Mouse (Mus musculus) lung, embryonic 14.5 days (tissue): ENCODE measurements around the gene Rps6. TPM values are rescaled to one million over a fixed set of nuclear protein-coding genes. Genes with fewer than 3 reads are reported as not detected.

Experiments used
- ATAC-seq: fragments of 200-750 bp; cut with Nextera tagmentation; 2 replicates; pipeline ENCODE4 v1.8.0; 2017; ENCODE audit warnings: mild to moderate bottlenecking, moderate TSS enrichment, moderate library complexity; ENCODE audit not compliant: insufficient read depth
- DNase-seq: peaks from one replicate; pipeline ENCODE4 v3.0.0-alpha.2; 2015
- H3K27ac ChIP-seq: fragments of 300-500 bp; sonication (generic); 2 replicates; pipeline ENCODE4 v1.5.1; 2014; ENCODE audit warnings: low read depth, mild to moderate bottlenecking, moderate library complexity
- H3K27me3 ChIP-seq: fragments of 300-500 bp; sonication (generic); 2 replicates; pipeline ENCODE4 v1.6.1; 2014; ENCODE audit warnings: low read length, control low read depth; ENCODE audit not compliant: insufficient read depth
- H3K36me3 ChIP-seq: fragments of 300-500 bp; sonication (generic); 2 replicates; pipeline ENCODE4 v1.6.1; 2014; ENCODE audit warnings: control low read depth; ENCODE audit not compliant: insufficient read depth
- H3K4me1 ChIP-seq: fragments of 300-500 bp; sonication (generic); 2 replicates; pipeline ENCODE4 v1.6.1; 2014; ENCODE audit warnings: antibody characterized with exemption, control low read depth; ENCODE audit not compliant: insufficient read depth
- H3K4me2 ChIP-seq: fragments of 300-500 bp; sonication (generic); 2 replicates; pipeline ENCODE4 v1.6.1; 2014; ENCODE audit warnings: mild to moderate bottlenecking
- H3K4me3 ChIP-seq: fragments of 300-500 bp; sonication (generic); 2 replicates; pipeline ENCODE4 v1.5.1; 2014; ENCODE audit warnings: low read depth, low read length
- H3K9ac ChIP-seq: fragments of 300-500 bp; sonication (generic); 2 replicates; pipeline ENCODE4 v1.6.1; 2014
- H3K9me3 ChIP-seq: fragments of 300-500 bp; sonication (generic); 2 replicates; pipeline ENCODE4 v1.6.1; 2016; ENCODE audit warnings: low read depth, low read length, control low read depth
- CTCF ChIP-seq: IDR thresholded peaks from 2 replicates; pipeline ENCODE4 v1.5.1; 2016; ENCODE audit warnings: antibody characterized with exemption, low read depth
- WGBS: fragments of 180-500 bp; shearing (Covaris S2); extraction: QIAGEN DNeasy Blood & Tissue Kit; methylation state at CpG from one replicate; pipeline ENCODE4 v1.1.7; 2014; 5-methylcytosine and 5-hydroxymethylcytosine counted together
- polyA plus RNA-seq: library from polyadenylated mRNA; unstranded; fragments of >200 nt; fragmentation: Nextera tagmentation; extraction: Ambion mirVana; gene quantifications from 2 replicates; pipeline ENCODE4 v1.2.1, GENCODE M21; 2014

Gene Rps6
- polyA plus RNA-seq, 1 experiment from 2014 or later = 878 TPM

- no peak for TF ChIP-seq CTCF
- H3K27ac ChIP-seq = peak overlapping the region; percentile 36
- ATAC-seq (peak; percentile 75), DNase-seq (peak; percentile 75)
- peak overlapping the region; percentile 31 for H3K4me3 ChIP-seq
- H3K27me3 ChIP-seq = no peaks in the 10 kb centered on the region
- H3K36me3 ChIP-seq = no peaks in the 10 kb centered on the region
- peak overlapping the region; percentile 46 for H3K9ac ChIP-seq
- H3K4me1 ChIP-seq = peaks cover 5% of the 10 kb centered on the region; the same call in 1 of the 2 replicates
- H3K4me2 ChIP-seq = peak overlapping the region; percentile 67
- H3K9me3 ChIP-seq = no peaks in the 10 kb centered on the region
- 12% methylated on average over 18 of the region's 18 CpGs for WGBS
These were observed 29.1 kb upstream of the Rps6 start for GRCm38 (mm10) chr4:86886160-86886878.

GRCm38 (mm10) chr4:86885790-86886159, 28.6 kb upstream of the Rps6 start:
- H3K4me1 ChIP-seq = peaks cover 5% of the 10 kb centered on the region; the same call in 1 of the 2 replicates

GRCm38 (mm10) chr4:86884945-86885344, 27.7 kb upstream of the Rps6 start:
- Histone ChIP-seq H3K9ac (no peak overlapping the region), H3K36me3 (no peaks in the 10 kb centered on the region), H3K9me3 (no peaks in the 10 kb centered on the region), H3K27me3 (no peaks in the 10 kb centered on the region), H3K4me2 (no peak overlapping the region), H3K4me3 (no peak overlapping the region), H3K4me1 (peaks cover 5% of the 10 kb centered on the region; the same call in 1 of the 2 replicates), H3K27ac (no peak overlapping the region)
- peak; percentile 66 for TF ChIP-seq CTCF
- ATAC-seq = no peak
- peak; percentile 66 for DNase-seq
- WGBS = 51% methylated on average over 4 of the region's 4 CpGs

More at GRCm38 (mm10) chr4:86885790-86886159, 28.6 kb upstream of the Rps6 start:
- H3K27me3 ChIP-seq = no peaks in the 10 kb centered on the region
- no peaks in the 10 kb centered on the region for H3K36me3 ChIP-seq
- H3K27ac ChIP-seq = peak overlapping the region; percentile 36; the same call in 1 of the 2 replicates
- H3K4me3 ChIP-seq = peak overlapping the region; percentile 31
- ATAC-seq (peak; percentile 42), DNase-seq (peak; percentile 34)
- H3K9me3 ChIP-seq = no peaks in the 10 kb centered on the region
- H3K4me2 ChIP-seq = peak overlapping the region; percentile 67
- peak overlapping the region; percentile 46 for H3K9ac ChIP-seq
- TF ChIP-seq CTCF = no peak
- WGBS = 39% methylated on average over 12 of the region's 12 CpGs

GRCm38 (mm10) chr4:86882413-86882812, 25.2 kb upstream of the Rps6 start:
- no peak overlapping the region for H3K4me3 ChIP-seq
- H3K4me1 ChIP-seq = peaks cover 5% of the 10 kb centered on the region; the same call in 1 of the 2 replicates
- ATAC-seq = no peak
- 50% methylated on average over 2 of the region's 2 CpGs for WGBS
- H3K9ac ChIP-seq = no peak overlapping the region
- no peaks in the 10 kb centered on the region for H3K36me3 ChIP-seq
- no peak overlapping the region for H3K27ac ChIP-seq
- no peaks in the 10 kb centered on the region for H3K27me3 ChIP-seq
- TF ChIP-seq CTCF = no peak
- H3K4me2 ChIP-seq = no peak overlapping the region
- no peak for DNase-seq
- H3K9me3 ChIP-seq = no peaks in the 10 kb centered on the region

GRCm38 (mm10) chr4:86881178-86881577, 24.0 kb upstream of the Rps6 start:
- H3K27me3 ChIP-seq = no peaks in the 10 kb centered on the region
- no peak overlapping the region for H3K9ac ChIP-seq
- no peak overlapping the region for H3K4me3 ChIP-seq
- no peak for TF ChIP-seq CTCF
- H3K27ac ChIP-seq = no peak overlapping the region
- WGBS = 82% methylated on average over 4 of the region's 4 CpGs
- H3K9me3 ChIP-seq = no peaks in the 10 kb centered on the region
- ATAC-seq (no peak), DNase-seq (no peak)
- H3K36me3 ChIP-seq = no peaks in the 10 kb centered on the region
- H3K4me1 ChIP-seq = peaks cover 5% of the 10 kb centered on the region; the same call in 1 of the 2 replicates
- H3K4me2 ChIP-seq = no peak overlapping the region

GRCm38 (mm10) chr4:86879477-86879876, 22.3 kb upstream of the Rps6 start:
- Histone ChIP-seq H3K27me3 (no peaks in the 10 kb centered on the region), H3K27ac (no peak overlapping the region), H3K4me2 (no peak overlapping the region), H3K4me3 (no peak overlapping the region), H3K4me1 (no peaks in the 10 kb centered on the region), H3K9ac (no peak overlapping the region), H3K9me3 (no peaks in the 10 kb centered on the region), H3K36me3 (no peaks in the 10 kb centered on the region)
- DNase-seq (no peak), ATAC-seq (no peak)
- WGBS = 94% methylated on average over 2 of the region's 2 CpGs
- no peak for TF ChIP-seq CTCF

GRCm38 (mm10) chr4:86874146-86874847, 17.1 kb upstream of the Rps6 start, which contains the start of gene Acer2:
TSS of gene Acer2 (plus strand) at chr4:86874396.
- Histone ChIP-seq H3K27ac (no peak within 1 kb of the TSS), H3K9me3 (no peaks in the 10 kb centered on the region), H3K9ac (peak within 1 kb of the TSS; percentile 70), H3K4me3 (peak within 1 kb of the TSS; percentile 68), H3K36me3 (no peaks in the 10 kb centered on the region), H3K27me3 (no peaks in the 10 kb centered on the region), H3K4me2 (peak within 1 kb of the TSS; percentile 97), H3K4me1 (no peaks in the 10 kb centered on the region)
- peak; percentile 87 for DNase-seq
- peak; percentile 95 for ATAC-seq
- peak; percentile 21; the same call in 1 of the 2 replicates for TF ChIP-seq CTCF
- under 1% methylated on average over 60 of the region's 60 CpGs for WGBS
